Mouse (Mus musculus) retina, postnatal 1 day (tissue): ENCODE measurements around the gene Golga1.

ENCODE experiments used
- DNase-seq: peaks from one replicate; pipeline ENCODE4 v3.0.0-alpha.2; 2012

The Golga1 gene

GRCm38 (mm10) chr2:39005574-39006079 lies 59.7 kb downstream of the Golga1 start, which contains the start of gene Rpl35:
Gene Rpl35, minus strand, starts transcription at chr2:39005624.
- no peak for DNase-seq

GRCm38 (mm10) chr2:39004880-39005435 lies 60.4 kb downstream of the Golga1 start, which contains the start of gene Arpc5l:
Gene Arpc5l, plus strand, starts transcription at chr2:39005348.
- peak; percentile 95 for DNase-seq

- peak; percentile 54 for DNase-seq
These were observed 61.0 kb downstream of the Golga1 start for GRCm38 (mm10) chr2:39004372-39004771.

- no peak for DNase-seq
These were observed 61.8 kb downstream of the Golga1 start for GRCm38 (mm10) chr2:39003512-39003911.

- DNase-seq: no peak
These were observed 62.2 kb downstream of the Golga1 start for GRCm38 (mm10) chr2:39003106-39003505.

GRCm38 (mm10) chr2:39001866-39002265 lies 63.5 kb downstream of the Golga1 start:
- no peak for DNase-seq

- no peak for DNase-seq
These were observed 64.8 kb downstream of the Golga1 start for GRCm38 (mm10) chr2:39000587-39000919.

- no peak for DNase-seq
These were observed 65.3 kb downstream of the Golga1 start for GRCm38 (mm10) chr2:38999910-39000586.

GRCm38 (mm10) chr2:38999381-38999780 lies 66.0 kb downstream of the Golga1 start:
- DNase-seq: no peak

GRCm38 (mm10) chr2:38997386-38998374 lies 67.7 kb downstream of the Golga1 start, which contains the start of gene Wdr38:
Gene Wdr38, plus strand, starts transcription at chr2:38997476.
- DNase-seq: peak; percentile 88

- DNase-seq: no peak
These were observed 72.9 kb downstream of the Golga1 start for GRCm38 (mm10) chr2:38992452-38992851.

GRCm38 (mm10) chr2:38992004-38992403 lies 73.3 kb downstream of the Golga1 start:
- no peak for DNase-seq

GRCm38 (mm10) chr2:38988929-38989328 lies 76.4 kb downstream of the Golga1 start:
- DNase-seq: no peak

- DNase-seq: no peak
These were observed 77.4 kb downstream of the Golga1 start for GRCm38 (mm10) chr2:38987803-38988510.

- no peak for DNase-seq
These were observed 78.0 kb downstream of the Golga1 start for GRCm38 (mm10) chr2:38987371-38987770.

GRCm38 (mm10) chr2:38986580-38986979 lies 78.8 kb downstream of the Golga1 start:
- DNase-seq: no peak

GRCm38 (mm10) chr2:38983456-38983855 lies 81.9 kb downstream of the Golga1 start:
- no peak for DNase-seq

- no peak for DNase-seq
These were observed 87.5 kb downstream of the Golga1 start for GRCm38 (mm10) chr2:38977837-38978236.

- no peak for DNase-seq
These were observed 89.2 kb downstream of the Golga1 start for GRCm38 (mm10) chr2:38975941-38976805.

GRCm38 (mm10) chr2:38975181-38975580 lies 90.2 kb downstream of the Golga1 start:
- no peak for DNase-seq

GRCm38 (mm10) chr2:38974171-38974570 lies 91.2 kb downstream of the Golga1 start:
- DNase-seq: no peak

- no peak for DNase-seq
These were observed 91.6 kb downstream of the Golga1 start for GRCm38 (mm10) chr2:38973701-38974100.
